Mouse (Mus musculus): ENCODE results near the gene Klhl25. TPM values are rescaled to one million over a fixed set of nuclear protein-coding genes. Genes with fewer than 3 reads are reported as not detected.
"Not testable (repeated sequence)": the region's sequence is repeated elsewhere in the genome, so short reads cannot be mapped to it uniquely, and the experiment has no call there.

Gene Klhl25
- total RNA-seq, 2 experiments from 2014 or later = 15.7 to 18.4 TPM

- DNase-seq (ENCODE audit: low spot score in 2 of 2) = no peak
Measured at GRCm38 (mm10) chr7:75870551-75870950, 22.4 kb downstream of the Klhl25 start.

- DNase-seq (ENCODE audit: low spot score in 2 of 2) = no peak
Measured at GRCm38 (mm10) chr7:75872255-75872654, 24.1 kb downstream of the Klhl25 start.

- no peak for DNase-seq (ENCODE audit: low spot score in 2 of 2)
Measured at GRCm38 (mm10) chr7:75872697-75873096, 24.6 kb downstream of the Klhl25 start.

- DNase-seq (ENCODE audit: low spot score in 2 of 2) = no peak
Measured at GRCm38 (mm10) chr7:75873216-75873615, 25.1 kb downstream of the Klhl25 start.

- no peak for DNase-seq (ENCODE audit: low spot score in 2 of 2)
Measured at GRCm38 (mm10) chr7:75873746-75874145, 25.6 kb downstream of the Klhl25 start.

GRCm38 (mm10) chr7:75879436-75879835 is 31.3 kb downstream of the Klhl25 start:
- not testable (repeated sequence) for DNase-seq (ENCODE audit: low spot score in 2 of 2)

- DNase-seq (ENCODE audit: low spot score in 2 of 2) = no peak
Measured at GRCm38 (mm10) chr7:75880236-75880635, 32.1 kb downstream of the Klhl25 start.

GRCm38 (mm10) chr7:75880650-75881049 is 32.5 kb downstream of the Klhl25 start:
- peak; percentile 64 to 71 for DNase-seq (ENCODE audit: low spot score in 2 of 2)

GRCm38 (mm10) chr7:75881376-75881775 is 33.3 kb downstream of the Klhl25 start:
- no peak for DNase-seq (ENCODE audit: low spot score in 2 of 2)

- no peak for DNase-seq (ENCODE audit: low spot score in 2 of 2)
Measured at GRCm38 (mm10) chr7:75881791-75882190, 33.7 kb downstream of the Klhl25 start.

GRCm38 (mm10) chr7:75891466-75891865 is 43.4 kb downstream of the Klhl25 start:
- DNase-seq (ENCODE audit: low spot score in 2 of 2) = no peak

- DNase-seq (ENCODE audit: low spot score in 2 of 2) = no peak
Measured at GRCm38 (mm10) chr7:75892737-75893136, 44.6 kb downstream of the Klhl25 start.

GRCm38 (mm10) chr7:75893709-75894108 is 45.6 kb downstream of the Klhl25 start:
- no peak for DNase-seq (ENCODE audit: low spot score in 2 of 2)

- DNase-seq (ENCODE audit: low spot score in 2 of 2) = no peak
Measured at GRCm38 (mm10) chr7:75897041-75897440, 48.9 kb downstream of the Klhl25 start.

GRCm38 (mm10) chr7:75899102-75899501 is 51.0 kb downstream of the Klhl25 start:
- no peak for DNase-seq (ENCODE audit: low spot score in 2 of 2)

GRCm38 (mm10) chr7:75899517-75899916 is 51.4 kb downstream of the Klhl25 start:
- no peak for DNase-seq (ENCODE audit: low spot score in 2 of 2)

GRCm38 (mm10) chr7:75899954-75900353 is 51.8 kb downstream of the Klhl25 start:
- DNase-seq (ENCODE audit: low spot score in 2 of 2) = no peak

- no peak for DNase-seq (ENCODE audit: low spot score in 2 of 2)
Measured at GRCm38 (mm10) chr7:75905145-75905544, 57.0 kb downstream of the Klhl25 start.

GRCm38 (mm10) chr7:75910035-75910651 is 62.0 kb downstream of the Klhl25 start:
- DNase-seq (ENCODE audit: low spot score in 2 of 2) = peak in 1 of 2 experiments; percentile 22

GRCm38 (mm10) chr7:75910652-75911035 is 62.5 kb downstream of the Klhl25 start:
- DNase-seq (ENCODE audit: low spot score in 2 of 2) = no peak

- peak; percentile 44 to 50 for DNase-seq (ENCODE audit: low spot score in 2 of 2)
Measured at GRCm38 (mm10) chr7:75913952-75914351, 65.8 kb downstream of the Klhl25 start.

- DNase-seq (ENCODE audit: low spot score in 2 of 2) = not testable (repeated sequence)
Measured at GRCm38 (mm10) chr7:75915550-75915949, 67.4 kb downstream of the Klhl25 start.

GRCm38 (mm10) chr7:75917662-75918061 is 69.6 kb downstream of the Klhl25 start:
- no peak for DNase-seq (ENCODE audit: low spot score in 2 of 2)

Measured in adrenal gland, postnatal 4 days (tissue).